In genomic region chr7:141413331-141413730, GRCm38 (mm10) we compare ENCODE assay signal across 8 mouse cellular contexts. TPM values are rescaled to one million over a fixed set of nuclear protein-coding genes. Genes with fewer than 3 reads are reported as not detected.
DNase-seq lines count a peak whose midpoint lies in the region; ATAC-seq and TF ChIP-seq lines count a peak whose summit lies in the region.

No protein-coding gene starts in this region.

- H3K4me1 ChIP-seq in cerebellum, adult 2 months (ENCODE audit: control insufficient read depth, insufficient read depth, low read length): peaks cover 12% of the 10 kb centered on the region
- peaks cover 29% of the 10 kb centered on the region for H3K4me1 ChIP-seq in hindbrain, embryonic 13.5 days (replicated peaks)
- peaks cover 22% of the 10 kb centered on the region for H3K4me1 ChIP-seq in midbrain, embryonic 15.5 days

- peak overlapping the region; percentile 94 for H3K9ac ChIP-seq in hindbrain, embryonic 13.5 days
- peak overlapping the region; percentile 90 for H3K9ac ChIP-seq in midbrain, embryonic 15.5 days

- TF ChIP-seq POLR2A in cerebellum, adult 2 months (IDR thresholded peaks at IDR 0.05; ENCODE audit: borderline replicate concordance, insufficient read depth, low read length): no peak

- H3K4me3 ChIP-seq in cerebellum, adult 2 months (replicated peaks; ENCODE audit: insufficient read depth, low read depth, low read length): peak overlapping the region; percentile 73
- peak overlapping the region; percentile 64 for H3K4me3 ChIP-seq in hindbrain, embryonic 13.5 days
- peak overlapping the region; percentile 76 for H3K4me3 ChIP-seq in midbrain, embryonic 15.5 days

- 3% methylated on average over 16 of the region's 16 CpGs for WGBS in cerebellum, adult 2 months
- whole genome bisulfite sequencing in hindbrain, embryonic 13.5 days: 4% methylated on average over 16 of the region's 16 CpGs
- 5% methylated on average over 16 of the region's 16 CpGs for WGBS in midbrain, embryonic 15.5 days

- H3K9me3 ChIP-seq in hindbrain, embryonic 13.5 days: no peaks in the 10 kb centered on the region
- H3K9me3 ChIP-seq in midbrain, embryonic 15.5 days: no peaks in the 10 kb centered on the region

- H3K27me3 ChIP-seq in cerebellum, adult 2 months (ENCODE audit: control insufficient read depth, insufficient read depth, low read length): no peaks in the 10 kb centered on the region
- no peaks in the 10 kb centered on the region for H3K27me3 ChIP-seq in hindbrain, embryonic 13.5 days
- no peaks in the 10 kb centered on the region for H3K27me3 ChIP-seq in midbrain, embryonic 15.5 days (replicated peaks)

- no peak for TF ChIP-seq CTCF in cerebellum, adult 2 months (IDR thresholded peaks at IDR 0.05; ENCODE audit: borderline replicate concordance, insufficient read depth, low read depth, low read length)

- intact Hi-C loops in left cerebral cortex, postnatal 4 days (cut with DNase I): no loop called here

- no peak for DNase-seq in cerebellum, adult 2 months
- DNase-seq in cerebellum, postnatal 4 days (ENCODE audit: low spot score in 2 of 2): no peak
- peak; percentile 19 for DNase-seq in thymus, postnatal 25 days
- DNase-seq in thymus, postnatal 0 days (ENCODE audit: low spot score): no peak
- DNase-seq in left cerebral cortex, postnatal 4 days: no peak
- no peak for DNase-seq in right cerebral cortex, postnatal 14 days

- H3K4me2 ChIP-seq in hindbrain, embryonic 13.5 days: peak overlapping the region; percentile 92
- H3K4me2 ChIP-seq in midbrain, embryonic 15.5 days: peak overlapping the region; percentile 89

- peak; percentile 25 for ATAC-seq in hindbrain, embryonic 13.5 days (ENCODE audit: low FRiP score)
- peak; percentile 46 for ATAC-seq in midbrain, embryonic 15.5 days (replicated peaks)

- peaks cover 26% of the 10 kb centered on the region for H3K36me3 ChIP-seq in hindbrain, embryonic 13.5 days
- H3K36me3 ChIP-seq in midbrain, embryonic 15.5 days (replicated peaks): no peaks in the 10 kb centered on the region

- H3K27ac ChIP-seq in cerebellum, adult 2 months (ENCODE audit: insufficient read depth, low read length): peak overlapping the region; percentile 85
- H3K27ac ChIP-seq in hindbrain, embryonic 13.5 days: peak overlapping the region; percentile 93
- H3K27ac ChIP-seq in midbrain, embryonic 15.5 days: peak overlapping the region; percentile 90

RNA-seq across cellular contexts. Expression of gene Gatd1, which starts 0.6 kb away (rescaled TPM):
- polyA plus RNA-seq in cerebellum, adult 2 months (2012; rRNA removed): 48.1 and 49.2 TPM in 2 replicates
- polyA plus RNA-seq in thymus, postnatal 0 days (2015; fragmentation: Nextera tagmentation; extraction: Ambion mirVana): 52.1 and 53.8 TPM in 2 replicates
- 57.4 and 58.5 TPM in 2 replicates for polyA plus RNA-seq in hindbrain, embryonic 13.5 days (2015; fragmentation: Nextera tagmentation; extraction: Ambion mirVana)
- 57.2 and 59.5 TPM in 2 replicates for polyA plus RNA-seq in midbrain, embryonic 15.5 days (2015; fragmentation: Nextera tagmentation; extraction: Ambion mirVana)
- total RNA-seq in left cerebral cortex, postnatal 4 days (2021): 10 to 100 TPM; 43.1 to 44.6 TPM

RNA-seq across cellular contexts. Expression of gene Cend1, which starts 16.0 kb away (rescaled TPM):
- 375 and 402 TPM in 2 replicates for polyA plus RNA-seq in cerebellum, adult 2 months (2012; rRNA removed)
- polyA plus RNA-seq in thymus, postnatal 0 days (2015; fragmentation: Nextera tagmentation; extraction: Ambion mirVana): 0.24 and 0.26 TPM in 2 replicates
- 68.3 and 73.4 TPM in 2 replicates for polyA plus RNA-seq in hindbrain, embryonic 13.5 days (2015; fragmentation: Nextera tagmentation; extraction: Ambion mirVana)
- 111 and 113 TPM in 2 replicates for polyA plus RNA-seq in midbrain, embryonic 15.5 days (2015; fragmentation: Nextera tagmentation; extraction: Ambion mirVana)
- total RNA-seq in left cerebral cortex, postnatal 4 days (2021): 100 to 1,000 TPM; 111 to 122 TPM

RNA-seq across cellular contexts. Expression of gene Taldo1, which starts 21.3 kb away (rescaled TPM):
- 222 and 232 TPM in 2 replicates for polyA plus RNA-seq in cerebellum, adult 2 months (2012; rRNA removed)
- polyA plus RNA-seq in thymus, postnatal 0 days (2015; fragmentation: Nextera tagmentation; extraction: Ambion mirVana): 379 and 423 TPM in 2 replicates
- polyA plus RNA-seq in hindbrain, embryonic 13.5 days (2015; fragmentation: Nextera tagmentation; extraction: Ambion mirVana): 333 and 346 TPM in 2 replicates
- polyA plus RNA-seq in midbrain, embryonic 15.5 days (2015; fragmentation: Nextera tagmentation; extraction: Ambion mirVana): 292 and 298 TPM in 2 replicates
- 100 to 1,000 TPM; 146 to 152 TPM for total RNA-seq in left cerebral cortex, postnatal 4 days (2021)

RNA-seq across cellular contexts. Expression of gene Slc25a22, which starts 24.4 kb away (rescaled TPM):
- 328 and 384 TPM in 2 replicates for polyA plus RNA-seq in cerebellum, adult 2 months (2012; rRNA removed)
- polyA plus RNA-seq in thymus, postnatal 0 days (2015; fragmentation: Nextera tagmentation; extraction: Ambion mirVana): 19.0 and 19.1 TPM in 2 replicates
- 71.3 and 76.3 TPM in 2 replicates for polyA plus RNA-seq in hindbrain, embryonic 13.5 days (2015; fragmentation: Nextera tagmentation; extraction: Ambion mirVana)
- polyA plus RNA-seq in midbrain, embryonic 15.5 days (2015; fragmentation: Nextera tagmentation; extraction: Ambion mirVana): 109 and 120 TPM in 2 replicates
- total RNA-seq in left cerebral cortex, postnatal 4 days (2021): 100 to 1,000 TPM; 196 to 217 TPM

RNA-seq across cellular contexts. Expression of gene Pidd1, which starts 30.5 kb away (rescaled TPM):
- 3.2 and 4.4 TPM in 2 replicates for polyA plus RNA-seq in cerebellum, adult 2 months (2012; rRNA removed)
- 13.2 and 14.2 TPM in 2 replicates for polyA plus RNA-seq in thymus, postnatal 0 days (2015; fragmentation: Nextera tagmentation; extraction: Ambion mirVana)
- polyA plus RNA-seq in hindbrain, embryonic 13.5 days (2015; fragmentation: Nextera tagmentation; extraction: Ambion mirVana): 4.9 and 5.7 TPM in 2 replicates
- 3.4 and 3.8 TPM in 2 replicates for polyA plus RNA-seq in midbrain, embryonic 15.5 days (2015; fragmentation: Nextera tagmentation; extraction: Ambion mirVana)
- total RNA-seq in left cerebral cortex, postnatal 4 days (2021): 1 to 10 TPM; 5.5 to 6.6 TPM

Comparison
In these comparisons a context has a peak if more than half of its experiments do, and no peak if none do; other contexts are left out.
1. RNA of gene Cend1, which starts 16.0 kb away (polyA plus RNA-seq): 375 to 402 TPM in cerebellum, adult 2 months, 111 to 113 TPM in midbrain, embryonic 15.5 days and 68.3 to 73.4 TPM in hindbrain, embryonic 13.5 days; 0.24 to 0.26 TPM in thymus, postnatal 0 days; every median in the first group is over 10 times any median in the second.
2. Peak in every context shown above with its lines, with median percentiles within 50 percentile points of each other: H3K27ac ChIP-seq and H3K4me3 ChIP-seq.